Mouse (Mus musculus) C2C12 (cell line): Measurements from ENCODE around the gene Gpr137b.
"Not testable (repeated sequence)": the region's sequence is repeated elsewhere in the genome, so short reads cannot be mapped to it uniquely, and the experiment has no call there.

Experiments
- CTCF ChIP-seq: IDR thresholded peaks from one replicate; pipeline ENCODE4 v1.5.1; 2011; ENCODE audit not compliant: control insufficient read depth, insufficient read depth, insufficient read length
- USF1 ChIP-seq: IDR thresholded peaks from one replicate; pipeline ENCODE4 v1.6.1; 2011; ENCODE audit warnings: low read depth, mild to moderate bottlenecking, control low read depth, moderate library complexity

DNA sequence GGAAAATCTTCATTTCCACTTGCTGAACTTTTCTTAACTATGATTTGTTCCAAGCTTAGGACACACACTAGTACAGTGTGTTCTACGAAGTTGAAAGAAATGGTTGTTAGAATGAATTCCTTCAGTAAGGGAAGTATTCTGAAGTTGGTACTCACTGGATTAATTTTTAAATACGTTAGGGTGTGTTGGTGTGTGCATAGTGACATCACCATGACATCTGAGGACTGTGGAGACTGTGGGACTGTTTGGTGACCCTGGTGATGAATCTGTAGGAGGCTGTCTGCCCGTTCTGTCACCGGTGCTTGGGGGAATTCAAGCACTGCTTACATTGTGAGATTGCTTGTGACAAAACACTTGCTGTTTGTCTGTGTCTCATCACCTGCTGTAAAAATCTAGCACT is 41.7 kb downstream of the Gpr137b start:
- TF ChIP-seq CTCF, USF1: not testable (repeated sequence)
